Mouse (Mus musculus): ENCODE measurements around the gene Pde2a.

DNA sequence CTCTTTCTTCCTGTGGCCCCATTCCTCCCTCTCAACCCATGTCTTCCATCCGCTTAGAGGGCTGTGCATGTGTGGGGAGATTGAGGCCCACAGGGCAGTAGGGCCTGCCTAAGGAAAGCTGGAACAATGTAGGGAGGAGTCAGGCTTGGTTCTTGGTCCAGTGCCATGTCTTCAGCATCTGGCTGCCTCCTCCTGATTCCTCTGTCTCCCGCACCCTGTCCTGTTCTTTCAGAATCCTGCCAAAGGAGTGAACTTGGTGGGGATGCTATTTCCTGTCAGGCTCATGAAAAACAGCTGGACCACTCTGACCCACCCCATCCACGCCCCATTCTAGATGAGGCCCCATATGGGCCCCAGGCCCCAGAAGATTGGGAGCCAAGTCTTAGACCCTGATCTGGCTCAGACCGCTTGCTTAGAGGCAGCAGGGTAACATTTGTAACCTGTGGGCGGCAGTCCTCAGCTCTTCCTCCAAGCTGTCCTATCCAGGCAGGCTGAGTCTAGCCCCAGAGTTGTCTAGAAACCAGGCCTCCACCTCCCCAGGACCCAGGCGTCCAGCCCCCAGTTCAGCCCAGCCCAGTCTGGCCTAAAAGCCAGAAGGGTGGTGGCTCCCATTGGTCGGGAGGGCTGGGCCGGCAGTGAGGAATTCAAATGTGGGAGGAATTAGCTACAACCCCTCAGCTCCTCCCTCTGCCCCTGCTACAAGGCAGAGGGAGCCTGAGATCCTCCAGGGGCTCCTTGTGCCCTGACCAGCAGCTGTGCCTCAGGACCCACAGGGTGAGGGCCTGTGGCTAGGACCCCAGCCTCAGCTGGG, 27.6 kb upstream of the Pde2a start:
- no peak for TF ChIP-seq CTCF (IDR thresholded peaks at IDR 0.05; ENCODE audit: low read depth, low read length)
- no peak for TF ChIP-seq POLR2A (IDR thresholded peaks at IDR 0.05; ENCODE audit: insufficient read depth, low read length)

Data from ES-Bruce4 (cell line).